Mouse (Mus musculus) bone marrow, adult 2 months (tissue): ENCODE results near the gene Bco2.

Experiments
- CTCF ChIP-seq: fragments of 200-500 bp; IDR thresholded peaks from 2 replicates; pipeline ENCODE4 v1.5.1; 2011; ENCODE audit warnings: low read length, control low read depth; ENCODE audit not compliant: control insufficient read depth, insufficient read depth
- POLR2A ChIP-seq: fragments of 200-500 bp; IDR thresholded peaks from 2 replicates; pipeline ENCODE4 v1.6.1; 2011; ENCODE audit warnings: low read depth, mild to moderate bottlenecking, control low read depth, low read length, borderline replicate concordance; ENCODE audit not compliant: control insufficient read depth

DNA sequence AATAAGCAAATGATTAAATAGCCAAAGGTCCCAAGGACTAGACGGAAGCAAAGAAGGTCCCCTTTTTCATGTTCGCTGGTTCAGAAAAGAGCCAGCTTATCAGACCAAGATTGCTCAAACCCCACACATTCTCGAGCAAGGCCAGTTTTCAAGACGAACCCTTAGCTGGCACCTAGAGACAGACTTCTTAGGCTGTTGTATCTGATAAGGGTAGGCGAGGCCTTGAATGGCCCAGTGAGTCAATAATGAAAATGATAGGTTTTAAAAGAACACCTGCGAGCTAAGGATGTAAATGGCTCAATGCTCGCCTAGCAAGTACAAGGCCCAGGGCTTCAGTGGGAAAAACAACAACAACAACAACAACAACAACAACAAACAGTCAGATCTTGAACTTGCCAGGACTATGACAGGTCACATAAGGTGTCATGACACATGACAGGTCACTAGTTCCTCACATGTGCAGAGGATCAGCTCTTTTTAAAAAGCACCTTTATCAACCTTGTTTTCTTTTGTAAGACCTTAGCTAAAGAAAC lies 18.3 kb downstream of the Bco2 start:
- TF ChIP-seq CTCF (no peak), POLR2A (no peak)
